Mouse (Mus musculus) kidney, embryonic 16.5 days (tissue): ENCODE results near the gene Uprt. TPM values are rescaled to one million over a fixed set of nuclear protein-coding genes. Genes with fewer than 3 reads are reported as not detected.
A peak's percentile ranks its signal among the peaks of the same experiment; 100 is the strongest.

Experiments used
- ATAC-seq: fragments of 200-750 bp; cut with Nextera tagmentation; 2 replicates; pipeline ENCODE4 v1.8.0; 2017; ENCODE audit warnings: moderate TSS enrichment; ENCODE audit not compliant: low FRiP score, low TSS enrichment
- H3K27ac ChIP-seq: fragments of 300-500 bp; sonication (generic); 2 replicates; pipeline ENCODE4 v1.5.1; 2014; ENCODE audit warnings: low read length
- H3K27me3 ChIP-seq: fragments of 300-500 bp; sonication (generic); 2 replicates; pipeline ENCODE4 v1.6.1; 2014; ENCODE audit warnings: low read length, control low read depth, mixed read lengths; ENCODE audit not compliant: insufficient read depth
- H3K36me3 ChIP-seq: fragments of 300-500 bp; sonication (generic); 2 replicates; pipeline ENCODE4 v1.6.1; 2014; ENCODE audit warnings: low read length, control low read depth, mixed read lengths; ENCODE audit not compliant: insufficient read depth
- H3K4me1 ChIP-seq: fragments of 300-500 bp; sonication (generic); 2 replicates; pipeline ENCODE4 v1.6.1; 2014; ENCODE audit warnings: low read length, control low read depth, mixed read lengths; ENCODE audit not compliant: insufficient read depth
- H3K4me2 ChIP-seq: fragments of 300-500 bp; sonication (generic); replicated peaks from 2 replicates; pipeline ENCODE4 v1.6.1; 2014; ENCODE audit warnings: low read depth, low read length
- H3K4me3 ChIP-seq: fragments of 300-500 bp; sonication (generic); 2 replicates; pipeline ENCODE4 v1.5.1; 2014; ENCODE audit warnings: mild to moderate bottlenecking, low read length
- H3K9ac ChIP-seq: fragments of 300-500 bp; sonication (generic); replicated peaks from 2 replicates; pipeline ENCODE4 v1.6.1; 2014; ENCODE audit warnings: low read length
- H3K9me3 ChIP-seq: fragments of 300-500 bp; sonication (generic); 2 replicates; pipeline ENCODE4 v1.6.1; 2016; ENCODE audit warnings: low read length, control low read depth
- WGBS: fragments of 180-500 bp; shearing (Covaris S2); extraction: QIAGEN DNeasy Blood & Tissue Kit; methylation state at CpG from one replicate; pipeline ENCODE4 v1.1.7; 2014; 5-methylcytosine and 5-hydroxymethylcytosine counted together
- polyA plus RNA-seq: library from polyadenylated mRNA; unstranded; fragments of >200 nt; fragmentation: Nextera tagmentation; extraction: Ambion mirVana; gene quantifications from 2 replicates; pipeline ENCODE4 v1.2.1, GENCODE M21; 2015

Gene Uprt
- 2.1 and 2.2 TPM in 2 replicates for polyA plus RNA-seq

DNA sequence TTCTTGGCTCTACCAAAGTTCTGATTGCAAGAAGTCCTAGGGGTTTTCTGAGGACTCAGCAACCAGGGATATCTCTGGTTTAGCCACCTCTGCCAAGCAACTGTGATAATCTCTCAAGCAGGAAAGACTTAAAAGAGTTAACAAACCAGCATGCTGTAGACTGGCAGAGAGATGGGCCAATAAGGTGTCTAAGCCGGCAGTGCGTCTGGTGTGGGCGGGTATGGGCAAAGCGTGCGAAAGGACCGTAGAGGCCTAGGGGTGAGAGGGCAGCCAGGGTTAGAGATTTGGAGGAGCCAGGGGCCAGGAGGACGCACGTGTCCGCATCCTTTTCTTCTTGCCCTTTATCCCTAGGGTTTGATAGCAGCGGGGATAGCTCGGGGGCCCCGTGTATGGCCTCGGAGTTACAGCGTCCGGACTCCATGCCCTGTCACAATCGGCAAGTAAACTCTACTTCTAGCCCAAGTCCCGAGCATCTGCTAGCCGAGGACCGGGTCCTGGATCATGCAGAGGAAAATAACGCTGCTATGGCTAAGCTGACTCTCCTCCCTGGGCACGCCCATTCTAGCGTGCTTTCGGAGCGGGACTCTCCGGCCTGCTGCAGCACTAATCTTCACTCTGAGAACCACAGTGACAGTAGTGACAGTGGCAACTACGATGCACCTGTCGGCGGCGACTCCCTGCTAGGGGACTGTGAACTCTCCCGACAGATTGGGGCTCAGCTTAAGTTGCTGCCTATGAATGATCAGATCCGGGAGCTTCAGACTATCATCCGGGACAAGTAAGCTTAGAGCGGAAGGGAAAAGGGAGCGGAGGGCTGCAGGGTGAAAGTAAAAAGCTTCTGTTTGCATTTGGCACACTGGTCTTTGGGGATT lies at the start of gene Uprt:
Gene Uprt (plus strand): TSS at position 247 of the 872 bp plus-strand sequence.
- Histone ChIP-seq H3K4me3 (peak within 1 kb of the TSS; percentile 67), H3K27me3 (peaks cover 8% of the 10 kb centered on the region; the same call in 1 of the 2 replicates), H3K36me3 (no peaks in the 10 kb centered on the region), H3K4me1 (no peaks in the 10 kb centered on the region), H3K4me2 (peak within 1 kb of the TSS; percentile 54), H3K9ac (peak within 1 kb of the TSS; percentile 71), H3K9me3 (no peaks in the 10 kb centered on the region), H3K27ac (peak within 1 kb of the TSS; percentile 75)
- whole genome bisulfite sequencing, result 27% methylated on average over 34 of the region's 34 CpGs
- ATAC-seq, result peak; percentile 98

DNA sequence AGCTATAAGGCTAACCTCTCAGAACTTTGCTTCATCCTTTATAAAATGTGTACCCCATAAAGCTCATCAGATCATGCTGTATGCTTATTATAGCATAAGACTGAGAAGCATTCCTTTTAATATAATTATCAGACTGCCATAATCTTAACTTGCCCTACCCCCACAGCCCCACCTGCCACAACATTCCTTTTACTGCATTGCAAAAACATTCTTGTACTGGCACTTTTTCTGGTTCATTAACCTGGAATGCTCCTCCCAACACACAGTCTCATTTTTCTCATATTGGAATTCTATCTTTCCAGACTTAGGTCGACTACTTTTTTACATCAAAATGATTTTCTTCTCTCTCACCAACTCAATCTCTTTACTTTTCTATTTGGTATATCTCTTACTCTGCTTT lies 49.2 kb upstream of the Uprt start:
- Histone ChIP-seq H3K36me3 (no peaks in the 10 kb centered on the region), H3K27ac (no peak overlapping the region), H3K4me1 (no peaks in the 10 kb centered on the region), H3K27me3 (peaks cover 6% of the 10 kb centered on the region; the same call in 1 of the 2 replicates), H3K4me3 (no peak overlapping the region), H3K9me3 (no peaks in the 10 kb centered on the region), H3K9ac (no peak overlapping the region), H3K4me2 (no peak overlapping the region)
- WGBS, result 12% methylated on average over 1 of the region's 1 CpGs
- ATAC-seq, result no peak

DNA sequence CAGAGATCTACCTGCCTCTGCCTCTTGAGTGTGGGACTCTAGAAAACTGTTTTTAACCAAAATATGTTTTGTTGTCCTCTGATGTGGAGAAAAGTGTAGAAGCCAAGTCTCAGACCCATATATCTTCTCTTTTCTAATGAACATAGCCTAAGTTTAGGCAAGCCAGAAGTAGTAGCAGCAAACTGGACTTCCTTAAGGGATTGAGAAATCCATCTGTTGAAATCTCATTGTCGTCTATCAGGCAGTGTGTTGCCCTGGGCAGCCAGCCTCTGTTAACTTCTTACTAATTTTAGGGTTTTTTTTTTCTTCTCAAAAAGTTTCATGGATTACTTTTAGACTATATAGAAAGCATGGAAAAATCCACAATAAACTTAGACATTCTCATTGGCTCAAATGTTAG lies 30.2 kb upstream of the Uprt start:
- Histone ChIP-seq H3K27me3 (peaks cover 7% of the 10 kb centered on the region; the same call in 1 of the 2 replicates), H3K4me1 (no peaks in the 10 kb centered on the region), H3K27ac (no peak overlapping the region), H3K36me3 (no peaks in the 10 kb centered on the region), H3K9me3 (no peaks in the 10 kb centered on the region; the same call in 1 of the 2 replicates), H3K9ac (no peak overlapping the region), H3K4me3 (no peak overlapping the region), H3K4me2 (no peak overlapping the region)
- 81% methylated on average over 1 of the region's 1 CpGs for WGBS
- no peak for ATAC-seq

DNA sequence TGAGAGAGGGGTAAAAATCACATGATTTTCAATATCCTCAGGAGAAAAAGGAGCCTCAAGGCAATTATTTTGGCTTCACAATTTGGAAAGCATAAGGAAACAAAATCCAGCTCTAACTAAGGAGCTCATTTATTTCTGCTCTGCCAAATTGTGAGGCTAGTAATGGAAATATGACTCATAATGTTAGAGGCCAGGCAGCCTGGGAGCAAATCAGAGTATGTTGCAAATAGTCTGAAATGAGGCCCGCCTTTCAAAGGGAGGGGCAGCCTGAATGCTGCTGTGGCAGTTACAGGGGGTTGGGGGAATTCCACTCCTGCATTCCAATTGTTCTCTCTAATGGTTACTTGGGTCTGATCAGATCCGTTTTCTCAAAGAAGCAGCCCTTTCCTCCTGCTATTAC lies 20.9 kb upstream of the Uprt start:
- ATAC-seq, result no peak; the same call in 1 of the 2 replicates
- H3K27me3 ChIP-seq, result no peaks in the 10 kb centered on the region; the same call in 1 of the 2 replicates
- no peak overlapping the region for H3K27ac ChIP-seq
- no peak overlapping the region for H3K4me3 ChIP-seq
- no peaks in the 10 kb centered on the region for H3K4me1 ChIP-seq
- WGBS, result 43% methylated on average over 2 of the region's 2 CpGs
- H3K9ac ChIP-seq, result no peak overlapping the region
- H3K4me2 ChIP-seq, result no peak overlapping the region
- no peaks in the 10 kb centered on the region for H3K36me3 ChIP-seq
- no peaks in the 10 kb centered on the region; the same call in 1 of the 2 replicates for H3K9me3 ChIP-seq

DNA sequence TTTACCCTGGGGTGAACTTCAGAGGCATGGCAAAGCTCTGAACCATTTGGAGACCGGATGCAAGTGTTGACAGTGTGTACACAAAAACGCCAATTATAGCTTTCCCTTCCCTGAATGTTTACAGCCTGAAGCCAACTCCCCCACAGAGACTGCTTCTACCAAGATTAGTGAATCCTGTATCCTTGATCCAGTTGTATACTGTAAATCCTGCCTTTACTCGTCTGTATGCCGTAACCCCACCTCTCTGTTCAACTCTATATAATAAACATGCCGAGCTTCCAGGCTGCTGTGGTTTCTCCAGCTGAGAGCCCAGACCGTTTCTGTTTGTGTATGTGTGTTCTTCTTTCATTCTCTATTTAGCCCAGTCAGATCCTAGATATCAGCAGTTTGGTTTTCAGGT lies 18.2 kb upstream of the Uprt start:
- Histone ChIP-seq H3K9me3 (no peaks in the 10 kb centered on the region), H3K4me3 (no peak overlapping the region), H3K27ac (no peak overlapping the region), H3K9ac (no peak overlapping the region), H3K36me3 (no peaks in the 10 kb centered on the region), H3K27me3 (no peaks in the 10 kb centered on the region; the same call in 1 of the 2 replicates), H3K4me2 (no peak overlapping the region), H3K4me1 (no peaks in the 10 kb centered on the region)
- ATAC-seq, result no peak
- 49% methylated on average over 6 of the region's 6 CpGs for WGBS

DNA sequence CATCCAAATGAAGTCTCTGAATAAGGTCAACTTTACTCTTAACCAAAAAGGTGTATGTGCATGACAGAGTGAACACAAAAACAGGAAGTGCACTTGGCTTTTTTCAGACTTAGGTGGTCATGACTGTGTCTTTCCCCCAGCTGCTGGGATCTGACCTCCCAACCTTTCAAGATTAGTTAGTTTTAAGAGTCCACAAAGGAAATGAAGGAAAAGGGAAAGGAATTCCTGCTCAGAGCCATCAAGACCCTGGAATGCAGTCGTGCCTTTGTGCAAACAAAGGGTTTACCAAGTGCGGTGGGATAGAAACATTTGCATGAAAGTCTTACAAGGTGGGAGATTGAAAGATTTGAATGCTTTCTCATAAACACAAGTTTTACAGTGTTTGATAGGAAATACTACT lies 4.6 kb upstream of the Uprt start:
- Histone ChIP-seq H3K4me3 (no peak overlapping the region), H3K4me1 (no peaks in the 10 kb centered on the region), H3K36me3 (no peaks in the 10 kb centered on the region), H3K9me3 (no peaks in the 10 kb centered on the region), H3K4me2 (no peak overlapping the region), H3K9ac (no peak overlapping the region), H3K27ac (no peak overlapping the region), H3K27me3 (peaks cover 11% of the 10 kb centered on the region; the same call in 1 of the 2 replicates)
- WGBS, result 16% methylated on average over 2 of the region's 2 CpGs
- no peak for ATAC-seq

DNA sequence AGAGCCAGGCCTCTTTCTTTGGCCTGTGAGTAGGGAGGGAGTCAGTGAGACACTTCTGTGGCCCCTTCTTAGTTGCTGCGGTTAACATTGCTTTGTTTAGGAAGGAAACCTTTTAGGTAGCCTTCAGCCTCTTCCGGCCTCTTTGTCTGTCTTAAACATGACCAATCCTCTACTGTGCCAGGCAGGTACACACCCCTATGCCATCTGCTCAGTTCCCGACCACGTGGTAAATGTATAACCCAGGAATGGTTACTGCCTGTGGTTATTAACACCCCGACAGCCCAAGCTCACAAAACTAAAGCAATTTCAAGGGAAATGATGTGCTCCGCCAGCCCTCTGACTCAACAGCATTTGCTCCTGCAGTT lies 808 bp downstream of the Uprt start:
- Histone ChIP-seq H3K4me3 (peak overlapping the region; percentile 67), H3K9ac (peak overlapping the region; percentile 71), H3K4me1 (no peaks in the 10 kb centered on the region), H3K36me3 (no peaks in the 10 kb centered on the region), H3K4me2 (peak overlapping the region; percentile 54), H3K9me3 (no peaks in the 10 kb centered on the region), H3K27ac (peak overlapping the region; percentile 75), H3K27me3 (peaks cover 8% of the 10 kb centered on the region; the same call in 1 of the 2 replicates)
- WGBS, result 38% methylated on average over 6 of the region's 6 CpGs
- peak; percentile 94 for ATAC-seq

DNA sequence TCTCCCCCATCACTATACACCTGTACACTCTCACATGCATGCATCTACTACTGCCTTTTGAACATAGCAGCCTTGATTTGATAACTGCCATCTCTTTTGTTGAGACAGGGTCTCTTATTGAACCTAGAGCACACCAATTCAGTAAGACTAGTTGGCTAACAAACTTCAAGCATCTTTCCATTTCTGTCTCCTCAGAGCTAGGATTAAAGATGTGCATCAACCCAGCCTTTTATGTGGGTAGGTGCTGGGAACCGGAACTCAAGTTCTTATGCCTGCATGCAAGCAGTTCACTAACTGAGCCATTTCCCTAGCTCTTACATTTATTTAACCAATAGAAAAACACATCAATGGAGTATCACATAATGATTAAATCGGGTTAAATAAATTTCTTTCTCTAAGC lies 3.0 kb downstream of the Uprt start:
- no peaks in the 10 kb centered on the region for H3K36me3 ChIP-seq
- H3K9ac ChIP-seq, result no peak overlapping the region
- no peak overlapping the region for H3K4me3 ChIP-seq
- 76% methylated on average over 2 of the region's 2 CpGs for WGBS
- H3K9me3 ChIP-seq, result no peaks in the 10 kb centered on the region
- no peak overlapping the region for H3K4me2 ChIP-seq
- no peaks in the 10 kb centered on the region for H3K4me1 ChIP-seq
- no peak overlapping the region for H3K27ac ChIP-seq
- H3K27me3 ChIP-seq, result peaks cover 17% of the 10 kb centered on the region; the same call in 1 of the 2 replicates
- no peak for ATAC-seq

DNA sequence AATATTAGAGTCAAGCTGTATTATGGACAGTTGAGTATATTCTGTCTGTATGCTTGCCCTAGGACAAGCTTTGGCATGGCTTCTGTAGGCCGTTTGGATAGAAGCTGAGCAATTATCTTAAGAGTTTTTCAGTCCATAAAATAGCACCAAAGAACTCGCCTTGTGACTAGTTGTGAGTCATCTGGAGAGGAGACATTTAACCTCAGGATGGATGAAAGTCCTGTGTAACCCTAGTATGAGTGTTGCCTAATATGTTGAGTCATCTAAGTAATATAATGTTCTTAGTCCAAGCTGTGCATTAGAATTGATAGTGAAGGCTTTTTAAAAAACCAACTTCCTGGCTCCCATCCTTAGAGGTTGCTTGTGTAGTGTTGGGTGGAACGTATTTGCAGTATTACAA lies 5.4 kb downstream of the Uprt start:
- ATAC-seq, result no peak
- Histone ChIP-seq H3K4me2 (no peak overlapping the region), H3K27me3 (peaks cover 15% of the 10 kb centered on the region; the same call in 1 of the 2 replicates), H3K9me3 (no peaks in the 10 kb centered on the region), H3K9ac (no peak overlapping the region), H3K27ac (no peak overlapping the region), H3K4me1 (no peaks in the 10 kb centered on the region), H3K4me3 (no peak overlapping the region), H3K36me3 (no peaks in the 10 kb centered on the region)
- 71% methylated on average over 3 of the region's 3 CpGs for WGBS

DNA sequence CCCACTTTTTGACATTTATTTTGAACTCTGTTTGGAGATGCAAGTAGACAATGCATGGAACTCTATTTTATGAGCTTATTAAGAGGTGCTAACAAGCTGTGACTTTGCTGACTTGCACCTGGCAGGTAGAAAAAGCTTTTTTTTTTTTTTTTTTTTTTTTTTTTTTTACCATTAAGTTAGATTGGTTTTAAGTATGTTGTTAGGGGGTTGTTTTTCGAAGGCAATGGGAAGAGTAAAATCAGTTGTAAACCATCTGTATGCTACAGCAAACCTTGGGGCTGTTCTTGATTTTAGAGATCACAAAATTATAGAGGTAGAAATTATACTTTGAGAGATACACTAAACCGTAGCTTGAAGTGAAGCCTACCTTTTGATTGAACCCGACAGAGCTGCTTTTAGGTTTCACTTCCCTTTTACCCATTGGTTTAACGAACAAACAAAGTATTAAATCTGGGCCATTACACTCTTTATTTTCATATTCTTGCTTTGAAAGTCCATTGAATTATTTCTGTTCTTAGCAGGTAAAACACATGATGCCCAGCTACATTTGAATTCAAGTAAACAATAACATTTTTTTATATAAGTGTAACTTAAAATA lies 6.4 kb downstream of the Uprt start:
- Histone ChIP-seq H3K4me2 (no peak overlapping the region), H3K9ac (no peak overlapping the region), H3K4me3 (no peak overlapping the region), H3K27me3 (peaks cover 12% of the 10 kb centered on the region; the same call in 1 of the 2 replicates), H3K9me3 (no peaks in the 10 kb centered on the region), H3K36me3 (no peaks in the 10 kb centered on the region), H3K4me1 (no peaks in the 10 kb centered on the region), H3K27ac (no peak overlapping the region)
- ATAC-seq, result no peak
- 86% methylated on average over 4 of the region's 4 CpGs for WGBS
